Mouse (Mus musculus) CD4-positive helper T cell, adult 2 months (primary cell): ENCODE results near the gene Dmrta2.
A peak's percentile ranks its signal among the peaks of the same experiment; 100 is the strongest.

Experiments used
- DNase-seq: peaks from one replicate; pipeline ENCODE4 v3.0.0-alpha.2; 2012; ENCODE audit warnings: low read depth, missing footprints, low spot score

The Dmrta2 gene

DNA sequence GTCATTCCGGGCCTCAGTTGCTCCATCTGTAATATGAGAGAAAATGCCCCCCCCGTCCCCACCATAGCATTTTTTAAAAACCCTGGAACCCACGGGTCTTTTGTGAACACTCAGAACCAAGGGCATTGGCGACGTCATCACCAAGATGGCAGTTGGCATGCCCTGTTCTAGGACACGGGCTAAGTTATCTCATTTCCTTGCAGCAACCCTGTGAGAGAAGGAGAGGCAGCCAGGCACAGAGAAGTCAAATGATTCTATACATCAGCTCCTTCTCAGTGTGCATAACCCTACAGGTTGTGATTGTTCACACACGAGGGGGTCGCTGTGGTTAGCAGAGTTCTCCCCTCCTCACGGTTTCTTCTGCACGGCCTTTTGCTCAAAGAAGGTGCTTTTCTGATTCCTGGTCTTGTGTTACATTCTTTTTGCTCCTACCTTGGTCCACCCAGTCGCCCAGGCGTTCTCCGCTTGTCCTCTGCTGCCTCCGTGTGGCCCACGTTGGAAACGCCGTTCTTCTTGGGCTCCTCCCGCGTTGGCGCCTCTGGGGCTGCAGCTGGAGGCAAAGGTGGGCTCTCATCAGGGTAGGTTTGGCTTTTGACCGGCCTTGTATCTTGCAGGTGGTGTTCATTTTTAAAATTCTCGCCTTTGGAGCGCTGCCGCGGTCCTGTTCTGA lies 44.2 kb downstream of the Dmrta2 start:
- DNase-seq: peak; percentile 58

DNA sequence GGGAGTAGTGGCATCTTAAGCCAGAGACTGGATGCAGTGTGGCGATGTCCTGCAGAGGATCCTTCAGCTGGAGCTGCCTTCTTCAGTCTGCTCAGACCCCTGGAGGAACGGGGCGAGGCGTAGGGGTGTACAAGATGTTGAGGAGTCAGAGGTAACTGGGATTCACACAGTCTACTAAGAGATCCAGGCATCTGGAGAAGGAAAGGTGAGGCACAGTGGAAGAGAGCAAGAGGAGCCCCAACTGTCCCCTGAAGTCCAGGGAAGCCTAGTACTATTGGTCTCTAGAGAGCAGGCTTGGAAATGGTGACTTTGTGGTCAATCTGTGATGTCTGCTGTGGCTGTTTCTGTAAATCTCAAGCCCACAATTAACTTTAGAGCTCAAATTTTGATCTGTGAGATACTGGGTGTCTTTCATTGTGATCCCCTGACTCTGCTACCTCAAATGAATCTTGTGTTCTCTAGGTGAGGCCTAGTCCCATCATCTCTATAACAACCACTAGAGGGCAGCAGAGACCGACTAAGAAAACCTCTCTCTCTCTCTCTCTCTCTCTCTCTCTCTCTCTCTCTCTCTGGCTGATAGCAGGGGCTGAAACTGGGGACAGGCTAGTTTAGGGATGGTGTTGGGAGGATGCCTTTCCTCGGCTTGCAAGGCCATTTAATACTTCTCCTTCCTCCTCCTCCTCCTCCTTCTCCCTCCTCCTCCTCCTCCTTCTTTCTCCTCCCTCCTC lies 50.8 kb downstream of the Dmrta2 start:
- peak; percentile 38 for DNase-seq

DNA sequence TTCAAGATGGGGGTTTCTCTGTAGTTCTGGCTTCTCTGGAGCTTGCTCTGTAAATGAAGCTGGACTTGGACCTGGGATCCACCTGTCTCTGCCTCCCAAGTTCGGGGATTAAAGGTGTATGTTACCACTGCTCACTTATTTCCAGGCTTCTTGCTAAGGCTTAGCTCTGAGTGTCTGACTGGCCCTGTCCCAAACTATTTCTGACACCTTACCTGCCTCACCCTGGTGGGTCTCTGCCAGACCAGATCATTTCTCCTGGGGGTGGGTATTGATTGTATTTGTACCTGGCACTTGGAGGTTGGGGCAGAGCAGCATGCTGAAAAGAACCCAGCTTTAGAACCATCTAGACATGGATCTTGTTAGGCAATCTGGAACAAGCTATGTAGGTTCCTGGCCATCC lies 51.6 kb downstream of the Dmrta2 start:
- DNase-seq: no peak
